Mouse (Mus musculus) midbrain, embryonic 10.5 days (tissue): Measurements from ENCODE around the gene H2al1g. TPM values are rescaled to one million over a fixed set of nuclear protein-coding genes. Genes with fewer than 3 reads are reported as not detected.
"Not testable (repeated sequence)": the region's sequence is repeated elsewhere in the genome, so short reads cannot be mapped to it uniquely, and the experiment has no call there.

Source experiments
- DNase-seq: peaks from one replicate; pipeline ENCODE4 v3.0.0-alpha.2; 2017; ENCODE audit warnings: low spot score
- H3K27ac ChIP-seq: fragments of 300-500 bp; sonication (generic); replicated peaks from 2 replicates; pipeline ENCODE4 v1.5.1; 2016; ENCODE audit warnings: mild to moderate bottlenecking
- H3K27me3 ChIP-seq: fragments of 300-500 bp; sonication (generic); 2 replicates; pipeline ENCODE4 v1.6.1; 2016; ENCODE audit warnings: low read depth, mild to moderate bottlenecking; ENCODE audit not compliant: poor library complexity, severe bottlenecking
- H3K36me3 ChIP-seq: fragments of 300-500 bp; sonication (generic); 2 replicates; pipeline ENCODE4 v1.6.1; 2016; ENCODE audit warnings: mild to moderate bottlenecking, moderate library complexity
- H3K4me1 ChIP-seq: fragments of 300-500 bp; sonication (generic); 2 replicates; pipeline ENCODE4 v1.6.1; 2016
- H3K4me3 ChIP-seq: fragments of 300-500 bp; sonication (generic); 2 replicates; pipeline ENCODE4 v1.5.1; 2016; ENCODE audit warnings: mild to moderate bottlenecking, moderate library complexity
- H3K9me3 ChIP-seq: fragments of 300-500 bp; sonication (generic); replicated peaks from 2 replicates; pipeline ENCODE4 v1.6.1; 2016; ENCODE audit warnings: mild to moderate bottlenecking
- WGBS: fragments of 180-500 bp; shearing (Covaris S2); methylation state at CpG from one replicate; pipeline ENCODE4 v1.1.7; 2016; 5-methylcytosine and 5-hydroxymethylcytosine counted together
- polyA plus RNA-seq: library from polyadenylated mRNA; unstranded; fragments of >200 nt; fragmentation: Nextera tagmentation; extraction: Ambion mirVana; gene quantifications from 2 replicates; pipeline ENCODE4 v1.2.1, GENCODE M21; 2016

The H2al1g gene
- polyA plus RNA-seq, 1 experiment from 2014 or later, result not detected

DNA sequence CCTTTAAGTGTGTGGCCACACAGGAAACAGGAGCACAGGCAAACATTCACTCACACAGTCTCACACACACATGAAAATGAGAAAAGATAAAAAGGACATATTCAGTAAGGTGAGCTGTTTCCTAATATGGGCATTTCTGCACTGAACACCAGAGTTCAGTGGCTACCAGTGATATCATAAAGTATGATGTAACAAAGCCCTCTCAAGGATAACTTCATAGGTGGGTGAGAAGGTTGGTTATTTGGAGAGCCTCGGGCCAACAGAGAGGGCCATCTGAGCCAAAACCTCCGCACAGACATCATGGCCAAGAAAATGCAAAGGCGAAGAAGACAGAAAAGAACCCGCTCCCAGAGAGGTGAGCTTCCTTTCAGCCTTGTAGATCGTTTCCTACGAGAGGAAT lies 3.1 kb downstream of the H2al1g start, which contains the start of gene H2al1h:
Gene H2al1h (plus strand): TSS at position 301 of the 400 bp plus-strand sequence.
- not testable (repeated sequence) for H3K36me3 ChIP-seq, H3K27me3 ChIP-seq, H3K4me1 ChIP-seq, DNase-seq, H3K27ac ChIP-seq, H3K4me3 ChIP-seq, H3K9me3 ChIP-seq
- WGBS, result no CpG with 5 or more reads among the region's 6 CpGs

GRCm38 (mm10) chrX:11324359-11324758 lies 6.3 kb downstream of the H2al1g start, which contains the start of gene H2al1i:
Gene H2al1i (plus strand): TSS chrX:11324659.
- H3K9me3 ChIP-seq, H3K4me3 ChIP-seq, DNase-seq, H3K27ac ChIP-seq, H3K4me1 ChIP-seq, H3K36me3 ChIP-seq: not testable (repeated sequence)
- WGBS, result 83% methylated on average over 2 of the region's 5 CpGs
- peaks cover 14% of the 10 kb centered on the region for H3K27me3 ChIP-seq

DNA sequence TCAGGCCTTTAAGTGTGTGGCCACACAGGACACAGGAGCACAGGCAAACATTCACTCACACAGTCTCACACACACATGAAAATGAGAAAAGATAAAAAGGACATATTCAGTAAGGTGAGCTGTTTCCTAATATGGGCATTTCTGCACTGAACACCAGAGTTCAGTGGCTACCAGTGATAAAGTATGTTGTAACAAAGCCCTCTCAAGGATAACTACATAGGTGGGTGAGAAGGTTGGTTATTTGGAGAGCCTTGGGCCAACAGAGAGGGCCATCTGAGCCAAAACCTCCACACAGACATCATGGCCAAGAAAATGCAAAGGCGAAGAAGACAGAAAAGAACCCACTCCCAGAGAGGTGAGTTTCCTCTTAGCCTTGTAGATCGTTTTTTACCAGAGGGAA lies 9.5 kb downstream of the H2al1g start, which contains the start of gene H2al1j:
Gene H2al1j (plus strand): TSS at position 301 of the 400 bp plus-strand sequence.
- not testable (repeated sequence) for H3K9me3 ChIP-seq, H3K36me3 ChIP-seq, H3K27ac ChIP-seq, DNase-seq, H3K4me3 ChIP-seq, H3K4me1 ChIP-seq
- peaks cover 45% of the 10 kb centered on the region for H3K27me3 ChIP-seq
- WGBS, result 88% methylated on average over 2 of the region's 2 CpGs

DNA sequence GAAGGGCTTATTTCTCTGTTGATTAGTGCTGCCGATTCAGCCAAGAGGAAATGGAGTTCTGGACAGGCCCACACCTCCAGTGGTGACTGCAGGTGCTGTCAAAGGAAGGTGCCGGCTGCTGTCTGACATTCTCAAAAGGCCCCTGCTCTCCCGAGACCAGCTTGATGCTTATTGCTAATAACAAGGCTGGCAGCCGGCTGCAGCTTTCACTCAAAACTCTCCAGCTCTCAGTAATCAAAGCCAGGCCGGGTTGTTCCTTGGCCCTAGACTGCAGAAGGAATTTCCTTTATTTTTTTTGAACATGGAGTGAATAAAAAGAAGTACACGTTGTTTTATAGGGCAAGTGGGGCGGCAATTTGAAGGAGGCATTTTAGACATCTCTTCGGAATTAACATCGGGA lies 27.7 kb downstream of the H2al1g start:
- H3K27me3 ChIP-seq, result peaks cover 62% of the 10 kb centered on the region
- no peaks in the 10 kb centered on the region for H3K4me1 ChIP-seq
- no peak for DNase-seq
- H3K27ac ChIP-seq, result no peak overlapping the region
- no peak overlapping the region for H3K4me3 ChIP-seq
- no peaks in the 10 kb centered on the region for H3K9me3 ChIP-seq
- no peaks in the 10 kb centered on the region for H3K36me3 ChIP-seq
- 73% methylated on average over 9 of the region's 9 CpGs for WGBS

GRCm38 (mm10) chrX:11346756-11347155 lies 28.7 kb downstream of the H2al1g start:
- Histone ChIP-seq H3K9me3 (no peaks in the 10 kb centered on the region), H3K4me1 (no peaks in the 10 kb centered on the region), H3K27me3 (peaks cover 61% of the 10 kb centered on the region)

GRCm38 (mm10) chrX:11360823-11361222 lies 42.8 kb downstream of the H2al1g start:
- DNase-seq, result no peak
- no peaks in the 10 kb centered on the region for H3K9me3 ChIP-seq
- H3K27ac ChIP-seq, result no peak overlapping the region
- no peaks in the 10 kb centered on the region for H3K36me3 ChIP-seq
- no peaks in the 10 kb centered on the region for H3K4me1 ChIP-seq
- H3K4me3 ChIP-seq, result no peak overlapping the region
- WGBS, result 89% methylated on average over 6 of the region's 6 CpGs
- H3K27me3 ChIP-seq, result peaks cover 87% of the 10 kb centered on the region

More at GRCm38 (mm10) chrX:11346756-11347155, 28.7 kb downstream of the H2al1g start:
- H3K27ac ChIP-seq, result no peak overlapping the region
- no peak overlapping the region for H3K4me3 ChIP-seq
- 92% methylated on average over 3 of the region's 3 CpGs for WGBS
- DNase-seq, result no peak
- no peaks in the 10 kb centered on the region for H3K36me3 ChIP-seq

DNA sequence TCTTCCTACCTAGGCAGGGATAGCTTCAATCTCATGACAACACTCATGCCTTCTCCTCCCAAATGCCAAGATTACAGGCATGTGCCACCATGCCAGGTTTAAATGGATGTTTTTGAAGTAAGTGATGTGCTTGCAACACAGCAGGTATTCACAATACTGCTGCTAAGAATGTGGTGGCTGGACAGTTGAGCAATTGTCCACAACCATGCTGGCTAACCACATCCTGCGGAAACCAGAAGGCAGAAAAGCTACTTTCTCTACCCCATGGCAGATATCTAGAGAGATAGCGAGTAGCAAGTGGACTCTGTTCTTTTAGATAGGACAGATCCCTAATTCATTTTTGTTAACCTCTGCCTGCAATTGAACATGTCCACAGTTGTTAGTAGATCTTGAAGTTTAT lies 43.2 kb downstream of the H2al1g start:
- Histone ChIP-seq H3K36me3 (no peaks in the 10 kb centered on the region), H3K9me3 (no peaks in the 10 kb centered on the region), H3K27me3 (peaks cover 87% of the 10 kb centered on the region), H3K4me1 (no peaks in the 10 kb centered on the region), H3K27ac (no peak overlapping the region), H3K4me3 (no peak overlapping the region)
- no peak for DNase-seq
- 88% methylated on average over 2 of the region's 2 CpGs for WGBS

DNA sequence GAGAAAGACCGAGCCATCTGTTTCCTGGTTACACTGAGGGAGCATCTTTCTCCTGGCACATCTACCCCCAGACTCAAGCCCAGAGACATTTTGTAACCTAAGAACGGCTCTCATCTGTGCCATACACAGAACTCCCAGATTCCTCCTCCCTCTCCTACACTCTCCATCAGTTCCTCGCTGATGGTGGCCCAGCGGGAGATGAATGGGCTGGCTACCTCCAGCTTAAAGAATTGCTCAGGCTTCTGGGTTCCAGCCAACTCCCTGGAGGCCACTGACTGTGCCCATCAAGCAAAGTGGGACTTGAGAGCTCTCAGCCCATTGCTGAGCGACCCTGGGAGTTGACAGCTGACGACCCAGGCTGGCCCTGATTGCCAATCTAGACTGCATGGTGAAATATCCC lies 45.8 kb downstream of the H2al1g start:
- Histone ChIP-seq H3K9me3 (no peaks in the 10 kb centered on the region), H3K27me3 (peaks cover 91% of the 10 kb centered on the region), H3K4me1 (no peaks in the 10 kb centered on the region), H3K4me3 (no peak overlapping the region), H3K36me3 (no peaks in the 10 kb centered on the region), H3K27ac (no peak overlapping the region)
- 65% methylated on average over 6 of the region's 6 CpGs for WGBS
- DNase-seq, result no peak

DNA sequence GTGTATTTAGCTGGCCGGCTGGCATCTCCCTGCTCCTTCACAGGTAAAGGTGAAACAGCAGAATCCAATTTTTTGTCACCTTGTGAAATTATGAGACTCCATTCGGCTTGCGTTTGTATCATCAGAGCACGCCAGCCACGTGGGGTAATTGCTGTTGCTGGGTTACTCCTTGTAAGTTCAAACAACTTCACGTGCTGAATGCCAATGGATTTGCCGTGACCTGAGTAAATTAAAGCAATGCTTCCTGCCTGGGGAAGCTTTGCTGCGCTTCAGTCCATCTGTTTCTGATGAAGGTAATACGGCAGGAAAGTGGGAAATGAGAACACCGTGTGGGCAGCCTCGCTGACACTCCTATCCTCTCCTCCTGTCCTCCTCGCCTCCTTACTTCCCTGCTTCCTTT lies 47.1 kb downstream of the H2al1g start:
- DNase-seq, result no peak
- no peak overlapping the region for H3K4me3 ChIP-seq
- H3K9me3 ChIP-seq, result no peaks in the 10 kb centered on the region
- no peaks in the 10 kb centered on the region for H3K36me3 ChIP-seq
- no peak overlapping the region for H3K27ac ChIP-seq
- H3K27me3 ChIP-seq, result peaks cover 92% of the 10 kb centered on the region
- WGBS, result 73% methylated on average over 12 of the region's 12 CpGs
- H3K4me1 ChIP-seq, result no peaks in the 10 kb centered on the region

Other genes with a start within 250 kb of the H2al1g start
- gene H2al1a, start 19.0 kb upstream of the H2al1g start, polyA plus RNA-seq, result not detected in 2 replicates
- gene H2al1b, start 15.8 kb upstream of the H2al1g start, polyA plus RNA-seq, result not detected in 2 replicates
- not detected in 2 replicates for gene H2al1c, start 12.6 kb upstream of the H2al1g start, polyA plus RNA-seq
- gene H2al1d, start 9.4 kb upstream of the H2al1g start, polyA plus RNA-seq, result not detected in 2 replicates
- gene H2al1e, start 6.3 kb upstream of the H2al1g start, polyA plus RNA-seq, result 0.41 TPM in 1 of 2 replicates, not detected in the other
- not detected in 2 replicates for gene H2al1f, start 3.1 kb upstream of the H2al1g start, polyA plus RNA-seq
- gene H2al1h, start 3.2 kb downstream of the H2al1g start, polyA plus RNA-seq, result not detected in 2 replicates
- gene H2al1i, start 6.4 kb downstream of the H2al1g start, polyA plus RNA-seq, result not detected in 2 replicates
- not detected in 2 replicates for gene H2al1j, start 9.6 kb downstream of the H2al1g start, polyA plus RNA-seq